Mouse (Mus musculus) cerebellum, adult 11 months (tissue): ENCODE results near the gene Gm4070.
"Not testable (repeated sequence)": the region's sequence is repeated elsewhere in the genome, so short reads cannot be mapped to it uniquely, and the experiment has no call there.

Experiments used
- DNase-seq: peaks from one replicate; pipeline ENCODE4 v3.0.0; 2022

Gene Gm4070

GRCm38 (mm10) chr7:105953812-105954211 is at the start of gene Gm4070:
Gene Gm4070, minus strand, starts transcription at chr7:105953967.
- not testable (repeated sequence) for DNase-seq

DNA sequence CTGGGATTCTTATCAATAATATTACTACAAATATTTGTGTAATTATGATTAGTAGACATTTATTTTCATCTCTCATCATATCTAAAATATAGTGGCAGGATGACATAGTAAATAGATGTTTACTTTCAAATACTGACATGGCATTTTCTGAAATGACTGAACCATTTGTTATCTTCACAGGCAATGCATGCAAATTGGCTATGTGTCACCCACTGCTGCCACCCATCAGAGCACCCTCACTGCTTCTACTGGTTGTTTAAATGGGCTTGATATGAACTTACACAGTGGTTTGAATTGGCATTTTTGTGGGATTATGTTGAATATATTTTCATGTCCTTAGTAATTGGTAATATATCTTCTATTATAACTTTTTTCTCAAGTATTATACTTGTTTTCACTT is 773 bp upstream of the Gm4070 start:
- DNase-seq, result not testable (repeated sequence)

GRCm38 (mm10) chr7:105952408-105952807 is 1.4 kb downstream of the Gm4070 start:
- DNase-seq, result not testable (repeated sequence)

DNA sequence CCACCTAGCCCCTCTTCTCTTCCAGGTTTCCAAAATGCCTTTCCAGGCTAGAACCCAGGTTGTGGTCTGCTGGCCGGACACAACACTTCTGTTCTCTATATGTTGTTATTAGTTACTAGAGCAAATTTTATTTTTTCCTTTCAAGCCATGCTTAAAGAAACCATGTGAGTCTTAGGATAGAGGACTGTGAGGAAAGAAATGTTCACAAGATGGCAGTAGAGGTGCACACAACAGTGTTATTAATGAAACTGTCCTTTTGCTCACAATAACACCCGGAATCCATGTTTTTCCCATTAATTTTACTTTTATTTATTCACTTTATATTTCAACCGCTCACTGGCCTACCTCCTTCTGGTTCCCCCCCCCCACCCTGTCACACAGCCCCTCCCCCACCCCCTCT is 8.5 kb downstream of the Gm4070 start:
- DNase-seq, result not testable (repeated sequence)

- DNase-seq, result not testable (repeated sequence)
These were observed 21.6 kb downstream of the Gm4070 start for GRCm38 (mm10) chr7:105932132-105932531.

DNA sequence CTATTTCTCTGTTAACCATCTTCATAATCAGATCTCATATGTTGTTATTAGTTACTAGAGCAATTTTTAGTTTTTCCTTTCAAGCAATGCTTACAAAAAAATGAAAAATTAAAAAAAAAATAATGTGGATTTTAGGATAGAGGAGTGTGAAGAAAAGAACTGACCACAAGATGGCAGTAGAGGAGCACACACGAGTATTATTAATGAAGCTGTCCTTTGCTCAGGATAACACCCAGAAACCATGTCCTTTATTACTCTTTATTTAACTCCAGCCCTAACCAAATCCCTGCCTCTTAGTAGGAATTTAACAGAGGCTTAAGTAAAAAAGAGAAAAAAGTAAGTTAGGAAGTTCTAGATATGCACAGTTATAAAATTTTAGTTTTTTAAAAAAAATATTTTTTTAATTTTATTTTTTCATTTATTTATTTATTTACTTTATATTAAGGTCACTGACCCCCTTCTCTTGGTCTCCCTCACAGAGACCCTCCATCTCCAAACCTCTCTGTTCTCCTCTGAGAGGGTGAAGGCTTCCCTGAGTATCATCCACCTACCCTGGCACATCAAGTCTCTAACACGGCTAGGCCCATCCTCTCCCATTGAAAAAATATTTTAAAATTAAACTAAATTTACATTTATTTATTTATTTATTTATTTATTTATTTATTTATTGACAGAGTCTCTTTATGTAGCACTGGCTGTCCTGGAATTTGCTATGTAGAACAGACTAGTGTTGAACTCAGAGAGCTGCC is 70.0 kb downstream of the Gm4070 start:
- DNase-seq, result not testable (repeated sequence)

DNA sequence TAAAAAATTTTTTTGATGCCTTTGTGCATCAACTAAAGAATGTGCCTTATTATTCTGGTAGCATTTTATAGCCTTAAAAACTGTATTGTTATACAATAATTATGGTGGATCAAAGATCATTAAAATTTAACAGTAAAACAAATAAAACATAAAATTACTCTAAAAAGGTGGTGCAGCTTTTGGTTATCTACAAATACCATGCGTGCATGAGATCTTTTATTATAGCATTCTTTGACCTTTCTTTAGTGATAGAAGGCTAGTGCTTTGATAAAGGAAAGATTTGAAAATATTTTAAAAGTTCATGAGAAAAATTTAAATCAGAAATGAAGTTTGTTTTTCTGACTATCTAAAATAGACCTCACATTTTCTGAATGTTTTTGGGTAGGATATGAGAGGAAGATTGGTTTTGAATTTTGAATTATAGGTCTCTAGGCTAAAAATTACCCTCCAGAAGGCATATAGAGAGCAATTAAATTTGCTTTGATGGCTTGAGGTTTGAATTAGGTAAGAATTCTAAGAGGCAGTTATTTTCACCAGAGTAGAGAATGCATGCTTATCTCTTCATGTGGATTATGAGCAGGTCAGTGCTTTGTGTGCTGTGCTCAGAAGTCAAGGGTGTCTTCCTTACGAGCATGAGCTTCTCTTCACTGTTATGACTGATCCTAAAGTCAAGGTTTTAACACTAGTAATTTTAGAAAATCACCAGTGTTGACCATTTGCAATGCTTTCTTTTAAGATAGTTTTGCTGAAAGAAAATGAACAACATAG is 73.9 kb downstream of the Gm4070 start:
- not testable (repeated sequence) for DNase-seq

DNA sequence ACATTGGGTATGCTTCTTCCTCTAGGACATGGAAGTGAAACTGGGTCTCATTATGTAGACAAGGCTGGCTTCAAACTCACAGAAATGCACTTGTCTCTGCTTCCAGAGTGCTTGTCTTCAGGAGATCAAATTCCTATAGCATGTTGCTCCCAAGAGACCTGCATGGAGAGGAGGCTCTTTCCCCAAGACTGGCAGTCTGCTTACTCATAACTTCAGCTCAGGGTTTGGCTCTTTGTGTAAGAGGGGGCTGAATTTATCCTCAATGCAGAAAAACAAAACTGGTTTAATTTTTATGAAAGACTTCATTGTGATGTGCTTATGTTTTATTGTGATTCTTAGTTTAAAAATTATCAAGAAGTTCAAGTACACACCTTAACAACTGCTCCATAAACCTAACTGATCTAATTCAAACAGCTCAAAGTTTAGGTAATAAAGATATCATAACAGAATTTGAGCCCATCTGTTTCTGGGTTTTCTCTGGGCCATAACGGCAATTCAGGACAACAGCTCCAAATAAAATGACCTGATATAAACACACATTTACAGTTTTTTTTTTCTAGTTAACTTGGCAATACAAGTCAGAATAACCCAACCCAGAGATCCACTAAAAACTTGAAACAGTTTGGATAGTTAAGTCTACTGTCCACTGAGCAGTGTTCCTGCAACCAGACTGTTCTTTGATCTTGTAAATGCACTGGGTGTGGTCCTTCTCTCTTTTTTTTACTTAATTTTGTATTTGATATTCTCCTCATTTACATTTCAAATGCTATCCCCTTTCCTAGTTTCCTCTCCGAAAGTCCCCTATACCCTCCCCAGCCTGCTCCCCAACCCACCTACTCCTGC is 97.8 kb downstream of the Gm4070 start:
- DNase-seq, result not testable (repeated sequence)
